Mouse (Mus musculus): ENCODE measurements at regions not wholly inside any gene's neighbourhood (a gene's known extent, or its start where the extent isn't known, plus 50 kb on each side); places are given as distances from the start of the nearest gene placed in this dataset.

DNA sequence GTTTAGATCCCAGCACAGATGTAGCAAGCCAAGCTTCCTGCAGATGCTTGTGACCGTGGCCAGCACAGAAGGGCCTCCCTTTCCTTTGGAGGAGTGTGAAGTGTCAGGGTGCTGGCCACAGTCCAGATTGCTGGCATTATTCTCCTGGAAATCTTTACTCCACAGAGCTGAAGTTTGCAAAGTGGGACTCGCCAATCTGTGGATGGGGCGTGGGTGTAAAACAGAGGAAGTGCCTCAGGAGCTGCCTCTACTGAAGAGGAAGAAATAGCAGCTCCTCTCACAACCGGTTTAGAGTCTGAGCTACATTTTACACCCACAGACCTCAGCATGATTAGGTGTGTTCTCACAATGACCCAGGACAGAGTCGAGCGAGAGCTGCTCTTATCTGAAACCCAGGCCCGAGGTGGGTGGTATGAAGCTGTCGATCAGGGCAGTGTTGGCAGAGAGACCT, 135.1 kb downstream of the Cdh26 start:
- no peaks in the 10 kb centered on the region for H3K4me1 ChIP-seq (ENCODE audit: control insufficient read depth, insufficient read depth, low read length)
- H3K4me3 ChIP-seq (ENCODE audit: insufficient read depth, low read length) = no peak overlapping the region
- H3K27ac ChIP-seq (ENCODE audit: insufficient read depth, low read length) = no peak overlapping the region
- TF ChIP-seq POLR2A (IDR thresholded peaks at IDR 0.05; ENCODE audit: low read depth, low read length) (no peak), CTCF (IDR thresholded peaks at IDR 0.05; ENCODE audit: borderline replicate concordance, insufficient read depth, low read length) (no peak)

DNA sequence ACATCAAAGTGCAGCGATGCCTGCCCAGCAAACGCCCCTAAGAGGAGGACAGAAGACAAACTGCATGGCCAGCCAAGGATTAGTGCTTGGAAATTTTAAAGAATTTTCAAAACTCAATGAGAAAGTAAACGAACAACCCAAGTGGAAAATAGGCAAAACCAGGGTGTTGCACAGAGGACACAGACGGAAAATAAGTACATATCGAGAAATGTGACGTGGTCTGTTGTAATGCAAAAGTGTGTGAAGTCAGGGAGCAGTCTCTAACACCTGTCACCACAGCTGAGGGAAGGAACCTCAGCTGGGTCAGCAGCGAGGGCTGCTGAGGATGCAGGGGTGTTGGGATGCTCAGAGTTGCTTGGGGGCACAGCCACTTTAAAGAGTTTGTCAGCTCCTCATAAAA, 137.2 kb downstream of the Cdh26 start:
- H3K4me1 ChIP-seq (ENCODE audit: control insufficient read depth, insufficient read depth, low read length) = no peaks in the 10 kb centered on the region
- no peak for TF ChIP-seq POLR2A (IDR thresholded peaks at IDR 0.05; ENCODE audit: low read depth, low read length)
- no peak for TF ChIP-seq CTCF (IDR thresholded peaks at IDR 0.05; ENCODE audit: borderline replicate concordance, insufficient read depth, low read length)
- no peak overlapping the region for H3K4me3 ChIP-seq (ENCODE audit: insufficient read depth, low read length)
- no peak overlapping the region for H3K27ac ChIP-seq (ENCODE audit: insufficient read depth, low read length)

DNA sequence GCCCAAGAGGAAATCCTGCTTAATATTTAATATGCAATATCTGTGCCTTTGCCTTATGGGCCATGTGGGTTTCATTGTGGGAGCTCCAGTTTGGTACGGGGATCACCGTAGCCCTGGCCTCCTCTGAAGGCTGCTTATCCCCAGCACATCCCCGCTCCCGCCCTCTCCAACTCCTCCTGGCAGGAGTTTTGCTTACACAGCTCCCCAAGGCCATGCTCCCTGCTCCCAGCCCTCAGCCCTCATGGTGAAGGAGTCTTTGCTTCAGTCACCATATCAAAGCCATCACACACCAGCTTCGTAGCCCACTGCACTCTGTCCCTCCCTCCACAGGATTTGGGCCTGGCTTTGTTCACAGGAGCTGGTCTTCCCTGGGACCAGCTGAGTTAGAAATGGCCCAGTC, 142.0 kb downstream of the Cdh26 start:
- H3K27ac ChIP-seq (ENCODE audit: insufficient read depth, low read length) = no peak overlapping the region
- TF ChIP-seq POLR2A (IDR thresholded peaks at IDR 0.05; ENCODE audit: low read depth, low read length) (no peak), CTCF (IDR thresholded peaks at IDR 0.05; ENCODE audit: borderline replicate concordance, insufficient read depth, low read length) (no peak)
- no peaks in the 10 kb centered on the region for H3K4me1 ChIP-seq (ENCODE audit: control insufficient read depth, insufficient read depth, low read length)
- H3K4me3 ChIP-seq (ENCODE audit: insufficient read depth, low read length) = no peak overlapping the region

DNA sequence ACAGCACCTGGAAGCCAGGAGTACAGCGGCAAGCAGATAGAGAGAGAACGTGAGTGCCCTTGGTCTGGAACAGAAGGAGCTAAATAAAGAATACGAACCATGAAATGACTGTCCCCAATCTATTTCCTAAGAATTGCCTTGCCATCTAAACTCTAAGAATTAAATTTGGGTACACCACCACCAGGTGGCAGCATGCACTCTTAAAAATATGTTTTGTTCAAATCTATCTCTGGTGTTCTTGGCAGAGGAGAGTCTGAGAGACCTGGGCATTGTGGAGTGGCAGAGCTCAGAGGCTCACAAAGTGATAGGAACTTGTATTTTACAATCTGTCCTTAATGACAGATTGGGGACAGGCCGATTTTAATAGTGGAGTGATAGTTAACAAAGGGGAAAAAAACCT, 144.5 kb downstream of the Cdh26 start:
- Histone ChIP-seq H3K27ac (ENCODE audit: insufficient read depth, low read length) (no peak overlapping the region), H3K4me3 (ENCODE audit: insufficient read depth, low read length) (no peak overlapping the region), H3K4me1 (ENCODE audit: control insufficient read depth, insufficient read depth, low read length) (peaks cover 3% of the 10 kb centered on the region; the same call in 1 of the 2 replicates)
- TF ChIP-seq POLR2A (IDR thresholded peaks at IDR 0.05; ENCODE audit: low read depth, low read length) = no peak
- no peak for TF ChIP-seq CTCF (IDR thresholded peaks at IDR 0.05; ENCODE audit: borderline replicate concordance, insufficient read depth, low read length)

DNA sequence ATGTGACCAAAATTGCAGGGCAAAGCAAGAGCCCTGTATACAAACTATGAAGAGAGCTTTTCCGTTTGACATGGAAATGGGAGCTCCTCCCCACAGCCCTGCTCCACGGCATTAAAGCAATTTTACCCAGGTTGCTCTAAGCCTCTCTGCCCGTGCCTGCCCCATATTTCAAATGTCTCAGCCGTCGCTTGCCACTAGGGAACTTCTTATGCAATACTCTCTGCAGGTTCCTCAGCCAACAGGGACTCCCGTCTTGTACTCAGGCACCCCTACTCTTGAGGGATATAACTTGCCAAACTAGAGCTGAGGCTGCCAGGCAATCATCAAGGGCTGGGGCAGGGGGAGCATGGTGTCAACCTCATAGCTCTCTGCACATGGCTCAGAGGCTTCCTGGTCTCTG, 145.1 kb downstream of the Cdh26 start:
- TF ChIP-seq POLR2A (IDR thresholded peaks at IDR 0.05; ENCODE audit: low read depth, low read length) = no peak
- no peak for TF ChIP-seq CTCF (IDR thresholded peaks at IDR 0.05; ENCODE audit: borderline replicate concordance, insufficient read depth, low read length)
- no peak overlapping the region for H3K4me3 ChIP-seq (ENCODE audit: insufficient read depth, low read length)
- H3K27ac ChIP-seq (ENCODE audit: insufficient read depth, low read length) = no peak overlapping the region
- peaks cover 3% of the 10 kb centered on the region; the same call in 1 of the 2 replicates for H3K4me1 ChIP-seq (ENCODE audit: control insufficient read depth, insufficient read depth, low read length)

DNA sequence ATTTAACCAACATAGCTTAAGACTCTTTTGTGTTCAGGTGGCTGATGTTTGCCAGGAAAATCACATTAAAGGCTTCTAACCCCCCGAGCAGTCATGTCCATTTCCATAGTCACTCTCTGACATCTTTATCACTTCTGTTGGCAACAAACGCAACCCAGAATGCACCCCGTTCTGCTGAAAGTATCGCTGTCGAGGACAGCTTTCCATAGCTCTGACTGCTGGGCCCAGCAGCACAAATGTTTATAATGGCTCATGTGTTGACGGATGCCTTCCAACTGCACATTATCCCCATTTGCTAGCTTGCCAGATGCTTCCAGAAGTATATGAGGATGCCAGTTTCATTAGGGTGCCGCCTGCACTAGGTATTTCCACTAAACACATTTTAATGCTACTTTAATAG, 145.7 kb downstream of the Cdh26 start:
- Histone ChIP-seq H3K4me1 (ENCODE audit: control insufficient read depth, insufficient read depth, low read length) (peaks cover 3% of the 10 kb centered on the region; the same call in 1 of the 2 replicates), H3K4me3 (ENCODE audit: insufficient read depth, low read length) (no peak overlapping the region), H3K27ac (ENCODE audit: insufficient read depth, low read length) (no peak overlapping the region)
- TF ChIP-seq POLR2A (IDR thresholded peaks at IDR 0.05; ENCODE audit: low read depth, low read length) (no peak), CTCF (IDR thresholded peaks at IDR 0.05; ENCODE audit: borderline replicate concordance, insufficient read depth, low read length) (no peak)

DNA sequence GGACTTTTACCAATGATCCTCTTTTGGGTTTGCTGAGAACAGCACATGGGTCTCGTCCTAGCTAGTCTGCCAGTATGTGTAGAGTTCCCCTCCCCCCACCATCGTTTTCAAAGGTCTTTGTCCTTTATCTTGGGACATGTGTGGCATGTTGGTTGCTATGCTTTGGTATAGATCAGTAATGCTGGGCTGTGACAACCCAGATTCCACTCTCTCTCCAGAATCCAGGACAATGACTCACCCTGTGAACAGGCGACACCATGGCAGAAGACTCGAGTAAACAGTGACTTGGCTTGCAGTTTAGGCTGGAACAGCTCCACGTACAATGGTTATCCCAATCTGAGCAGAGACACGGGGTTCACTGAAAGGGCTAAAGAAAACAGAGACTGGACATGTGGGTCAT, 149.2 kb downstream of the Cdh26 start:
- no peak for TF ChIP-seq POLR2A (IDR thresholded peaks at IDR 0.05; ENCODE audit: low read depth, low read length)
- TF ChIP-seq CTCF (IDR thresholded peaks at IDR 0.05; ENCODE audit: borderline replicate concordance, insufficient read depth, low read length) = no peak
- Histone ChIP-seq H3K4me1 (ENCODE audit: control insufficient read depth, insufficient read depth, low read length) (peaks cover 3% of the 10 kb centered on the region; the same call in 1 of the 2 replicates), H3K27ac (ENCODE audit: insufficient read depth, low read length) (no peak overlapping the region), H3K4me3 (ENCODE audit: insufficient read depth, low read length) (no peak overlapping the region)

DNA sequence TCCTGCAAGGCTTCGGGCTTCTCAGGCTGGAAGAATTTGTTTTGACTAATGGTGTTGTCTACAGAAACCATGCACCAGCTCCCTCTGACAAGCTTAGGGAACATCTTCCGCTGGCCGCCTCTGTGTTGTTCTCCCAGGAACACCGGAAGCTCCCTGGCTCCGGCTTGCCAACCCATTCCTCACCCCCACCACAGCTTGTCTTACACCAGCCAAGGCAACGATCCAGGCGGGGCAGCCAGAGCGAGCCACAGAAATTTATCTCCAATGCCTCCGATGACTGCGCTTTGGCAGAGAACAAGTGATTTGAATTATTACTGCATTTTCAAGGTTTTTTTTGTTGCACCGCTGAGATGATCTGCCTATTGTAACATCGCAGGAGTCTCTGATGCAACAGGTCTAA, 151.0 kb downstream of the Cdh26 start:
- Histone ChIP-seq H3K27ac (ENCODE audit: insufficient read depth, low read length) (no peak overlapping the region), H3K4me1 (ENCODE audit: control insufficient read depth, insufficient read depth, low read length) (peaks cover 3% of the 10 kb centered on the region; the same call in 1 of the 2 replicates), H3K4me3 (ENCODE audit: insufficient read depth, low read length) (no peak overlapping the region)
- TF ChIP-seq POLR2A (IDR thresholded peaks at IDR 0.05; ENCODE audit: low read depth, low read length) = no peak
- TF ChIP-seq CTCF (IDR thresholded peaks at IDR 0.05; ENCODE audit: borderline replicate concordance, insufficient read depth, low read length) = no peak

DNA sequence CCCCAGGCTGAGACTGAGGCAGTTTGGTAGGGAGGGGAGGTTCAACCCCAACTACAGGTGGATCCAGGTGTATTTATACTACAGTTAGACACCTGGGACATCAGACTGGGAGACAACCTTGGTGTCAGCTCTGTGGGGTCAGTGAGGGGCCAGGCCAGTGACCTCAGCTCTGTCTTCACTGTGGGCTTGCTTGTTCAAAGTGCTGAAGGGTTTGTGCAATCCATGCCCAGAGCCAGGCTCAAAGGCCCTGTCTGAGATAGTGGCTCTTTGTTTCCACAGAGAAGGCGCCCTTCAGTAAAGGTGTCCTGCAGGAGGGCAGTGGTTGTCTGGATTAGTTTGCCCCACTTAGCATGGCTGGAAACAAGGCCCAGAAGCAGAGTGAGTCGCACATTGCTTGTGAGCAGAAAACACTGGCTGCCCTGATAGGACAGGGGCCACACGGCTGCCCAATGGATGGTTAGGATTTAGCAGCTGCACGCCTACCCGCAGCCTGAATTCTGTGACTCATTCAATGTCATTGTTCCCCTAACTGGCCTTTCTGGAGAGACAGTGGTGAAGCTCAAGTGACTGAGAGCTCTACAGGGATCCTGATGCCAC, 154.7 kb downstream of the Cdh26 start:
- no peaks in the 10 kb centered on the region for H3K4me1 ChIP-seq (ENCODE audit: control insufficient read depth, insufficient read depth, low read length)
- TF ChIP-seq CTCF (IDR thresholded peaks at IDR 0.05; ENCODE audit: borderline replicate concordance, insufficient read depth, low read length) = no peak
- TF ChIP-seq POLR2A (IDR thresholded peaks at IDR 0.05; ENCODE audit: low read depth, low read length) = no peak
- no peak overlapping the region for H3K4me3 ChIP-seq (ENCODE audit: insufficient read depth, low read length)

DNA sequence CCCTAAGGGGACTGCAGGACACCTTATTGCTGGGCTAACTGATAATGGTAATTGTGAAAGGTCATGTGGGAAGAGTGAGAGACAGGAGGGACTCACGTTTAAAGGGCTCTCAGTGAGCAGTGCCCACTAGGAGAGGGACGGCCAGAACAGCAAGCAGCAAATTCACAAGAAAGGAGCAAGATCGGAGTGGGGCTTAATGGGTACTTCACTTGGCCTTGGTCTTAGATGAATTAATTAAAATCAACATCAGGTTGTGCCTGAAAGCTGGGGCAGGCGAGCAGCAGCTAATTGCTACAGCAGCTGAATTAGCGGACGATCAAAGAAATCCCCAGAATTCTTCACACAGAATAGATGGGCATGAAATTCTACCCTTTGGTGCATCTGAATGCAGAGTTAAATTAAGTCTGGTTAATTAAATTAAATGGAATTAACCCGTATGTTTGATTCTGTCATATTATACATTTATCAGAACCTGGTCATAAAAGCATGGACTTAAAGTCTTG, 156.9 kb downstream of the Cdh26 start:
- Histone ChIP-seq H3K4me1 (ENCODE audit: control insufficient read depth, insufficient read depth, low read length) (no peaks in the 10 kb centered on the region), H3K4me3 (ENCODE audit: insufficient read depth, low read length) (no peak overlapping the region), H3K27ac (ENCODE audit: insufficient read depth, low read length) (no peak overlapping the region)
- TF ChIP-seq CTCF (IDR thresholded peaks at IDR 0.05; ENCODE audit: borderline replicate concordance, insufficient read depth, low read length) (no peak), POLR2A (IDR thresholded peaks at IDR 0.05; ENCODE audit: low read depth, low read length) (no peak)

More for the DNA sequence above, 154.7 kb downstream of the Cdh26 start:
- no peak overlapping the region for H3K27ac ChIP-seq (ENCODE audit: insufficient read depth, low read length)

Measured in embryonic fibroblast, embryonic 13.5 days (primary cell).